Mouse (Mus musculus): Measurements from ENCODE around the gene Zbtb39. TPM values are rescaled to one million over a fixed set of nuclear protein-coding genes. Genes with fewer than 3 reads are reported as not detected.

Zbtb39 gene
- 3.1 and 3.6 TPM in 2 replicates for polyA plus RNA-seq (2012; ENCODE audit: low replicate concordance)

GRCm38 (mm10) chr10:127739083-127739660 lies at the start of gene Zbtb39:
Gene Zbtb39 (plus strand): TSS chr10:127739538.

GRCm38 (mm10) chr10:127704766-127705220 lies 34.5 kb upstream of the Zbtb39 start, which contains the start of gene Myo1a:
Gene Myo1a (plus strand): TSS chr10:127705170.

GRCm38 (mm10) chr10:127724178-127724577 lies 15.2 kb upstream of the Zbtb39 start, which contains the start of gene Tac2:
Gene Tac2 (plus strand): TSS chr10:127724478.

GRCm38 (mm10) chr10:127751548-127751947 lies 12.2 kb downstream of the Zbtb39 start, which contains the start of gene Gpr182:
Gene Gpr182 (minus strand): TSS chr10:127751732.

GRCm38 (mm10) chr10:127759181-127760110 lies 20.1 kb downstream of the Zbtb39 start, which contains the start of the genes Rdh1 and Rdh16f1:
Gene Rdh1 (plus strand): TSS chr10:127759721.
Gene Rdh16f1 (plus strand): TSS chr10:127759787.

GRCm38 (mm10) chr10:127776011-127776410 lies 36.7 kb downstream of the Zbtb39 start, which contains the start of gene Rdh9:
Gene Rdh9 (plus strand): TSS chr10:127776386.

Other genes with a start within 250 kb of the Zbtb39 start
- 1.4 and 2.5 TPM in 2 replicates for gene Stac3, start 237.9 kb upstream of the Zbtb39 start, polyA plus RNA-seq (2012; ENCODE audit: low replicate concordance)
- gene Ndufa4l2, start 224.6 kb upstream of the Zbtb39 start, polyA plus RNA-seq (2012; ENCODE audit: low replicate concordance): 0.44 and 1.5 TPM in 2 replicates
- 94.2 and 147 TPM in 2 replicates for gene Shmt2, start 217.1 kb upstream of the Zbtb39 start, polyA plus RNA-seq (2012; ENCODE audit: low replicate concordance)
- 0.07 TPM in 1 of 2 replicates, not detected in the other for gene Nxph4, start 205.0 kb upstream of the Zbtb39 start, polyA plus RNA-seq (2012; ENCODE audit: low replicate concordance)
- gene Lrp1, start 118.4 kb upstream of the Zbtb39 start, polyA plus RNA-seq (2012; ENCODE audit: low replicate concordance): 275 and 343 TPM in 2 replicates
- gene Stat6, start 96.6 kb upstream of the Zbtb39 start, polyA plus RNA-seq (2012; ENCODE audit: low replicate concordance): 45.8 and 162 TPM in 2 replicates
- 1.4 and 2.3 TPM in 2 replicates for gene Nemp1, start 72.6 kb upstream of the Zbtb39 start, polyA plus RNA-seq (2012; ENCODE audit: low replicate concordance)
- gene Nab2, start 71.0 kb upstream of the Zbtb39 start, polyA plus RNA-seq (2012; ENCODE audit: low replicate concordance): 35.7 and 62.7 TPM in 2 replicates
- gene Myo1a, start 34.4 kb upstream of the Zbtb39 start, polyA plus RNA-seq (2012; ENCODE audit: low replicate concordance): 0.06 TPM in 1 of 2 replicates, not detected in the other
- gene Tac2, start 15.1 kb upstream of the Zbtb39 start, polyA plus RNA-seq (2012; ENCODE audit: low replicate concordance): 0.58 and 3.1 TPM in 2 replicates
- gene Gpr182, start 12.2 kb downstream of the Zbtb39 start, polyA plus RNA-seq (2012; ENCODE audit: low replicate concordance): 0.07 and 3.4 TPM in 2 replicates
- 0.08 and 0.13 TPM in 2 replicates for gene Rdh1, start 20.2 kb downstream of the Zbtb39 start, polyA plus RNA-seq (2012; ENCODE audit: low replicate concordance)
- 0.10 and 0.20 TPM in 2 replicates for gene Rdh16f1, start 20.2 kb downstream of the Zbtb39 start, polyA plus RNA-seq (2012; ENCODE audit: low replicate concordance)
- 0.17 TPM in 1 of 2 replicates, not detected in the other for gene Rdh9, start 36.8 kb downstream of the Zbtb39 start, polyA plus RNA-seq (2012; ENCODE audit: low replicate concordance)
- not detected in 2 replicates for gene Rdh16, start 61.6 kb downstream of the Zbtb39 start, polyA plus RNA-seq (2012; ENCODE audit: low replicate concordance)
- gene Rdh19, start 110.4 kb downstream of the Zbtb39 start, polyA plus RNA-seq (2012; ENCODE audit: low replicate concordance): not detected in 2 replicates
- not detected in 2 replicates for gene Rdh16f2, start 126.9 kb downstream of the Zbtb39 start, polyA plus RNA-seq (2012; ENCODE audit: low replicate concordance)
- not detected in 2 replicates for gene Rdh7, start 149.3 kb downstream of the Zbtb39 start, polyA plus RNA-seq (2012; ENCODE audit: low replicate concordance)
- not detected in 2 replicates for gene Sdr9c7, start 159.0 kb downstream of the Zbtb39 start, polyA plus RNA-seq (2012; ENCODE audit: low replicate concordance)